Mouse (Mus musculus) brain, embryonic 14.5 days (tissue): ENCODE results near the gene Tcaf3. TPM values are rescaled to one million over a fixed set of nuclear protein-coding genes. Genes with fewer than 3 reads are reported as not detected.

Experiments used
- DNase-seq: peaks from one replicate; pipeline ENCODE4 v3.0.0-alpha.2; 2011; ENCODE audit warnings: low read depth
- CTCF ChIP-seq: fragments of 200-500 bp; IDR thresholded peaks from 2 replicates; pipeline ENCODE4 v1.5.1; 2012; ENCODE audit warnings: inconsistent platforms, mild to moderate bottlenecking, moderate library complexity, borderline replicate concordance; ENCODE audit not compliant: insufficient read depth, insufficient read length; ENCODE audit errors: extremely low read depth
- POLR2A ChIP-seq: fragments of 200-500 bp; IDR thresholded peaks from 2 replicates; pipeline ENCODE4 v1.6.1; 2012; ENCODE audit warnings: mild to moderate bottlenecking, inconsistent platforms, borderline replicate concordance; ENCODE audit not compliant: poor library complexity, insufficient read depth, insufficient read length, severe bottlenecking; ENCODE audit errors: extremely low read depth
- polyA plus RNA-seq: library from polyadenylated mRNA; depleted of rRNA; stranded (reverse); fragments of >200 nt; gene quantifications from 2 replicates; pipeline ENCODE4 v1.2.3, GENCODE M21; 2012

The Tcaf3 gene
- polyA plus RNA-seq, 1 experiment = not detected

DNA sequence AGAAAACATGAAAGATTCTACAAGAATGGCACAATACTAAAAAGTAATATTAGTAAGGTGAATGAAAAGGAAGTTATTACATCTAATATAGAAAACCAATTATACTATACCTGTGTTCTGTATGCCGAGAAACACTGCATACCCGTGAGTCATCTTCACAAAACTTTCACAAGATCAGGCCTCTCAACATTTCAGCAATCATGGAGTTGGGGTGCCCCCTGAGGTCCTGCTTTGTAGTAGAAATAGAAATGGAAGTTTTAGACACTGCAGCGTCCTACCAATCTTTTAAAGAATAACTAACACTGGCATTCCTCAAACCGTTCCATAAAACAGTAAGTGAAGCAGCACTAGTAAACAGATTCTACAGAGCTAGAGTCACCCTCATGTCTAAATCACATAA, 18.8 kb downstream of the Tcaf3 start:
- no peak for TF ChIP-seq POLR2A
- no peak for TF ChIP-seq CTCF
- DNase-seq = no peak

DNA sequence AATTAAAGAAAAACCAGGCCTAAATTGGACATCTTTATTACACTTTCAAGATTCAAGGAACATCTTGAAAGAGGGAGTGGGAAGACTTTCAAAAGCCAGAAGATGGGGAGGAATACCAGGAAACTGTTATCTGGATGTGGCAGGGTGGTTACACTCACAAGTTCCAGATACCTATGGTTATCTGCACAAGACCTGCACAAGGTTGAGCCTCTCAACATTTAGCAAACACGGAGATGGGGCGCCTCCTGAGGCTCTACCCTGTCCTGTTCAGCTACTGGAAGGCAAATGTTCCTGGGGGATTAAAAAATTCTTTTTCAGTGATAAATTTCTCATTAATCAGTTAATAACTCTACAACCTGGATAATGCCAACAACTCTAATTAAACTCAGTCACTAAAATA, 20.1 kb downstream of the Tcaf3 start:
- no peak for DNase-seq
- TF ChIP-seq CTCF (no peak), POLR2A (no peak)

GRCm38 (mm10) chr6:42568205-42568604, 29.3 kb downstream of the Tcaf3 start:
- DNase-seq = no peak
- no peak for TF ChIP-seq POLR2A
- no peak for TF ChIP-seq CTCF

- DNase-seq = no peak
Observed at GRCm38 (mm10) chr6:42566076-42566598, 31.4 kb downstream of the Tcaf3 start.

GRCm38 (mm10) chr6:42562280-42562679, 35.2 kb downstream of the Tcaf3 start:
- no peak for DNase-seq

More at GRCm38 (mm10) chr6:42566076-42566598, 31.4 kb downstream of the Tcaf3 start:
- TF ChIP-seq CTCF (no peak), POLR2A (no peak)

GRCm38 (mm10) chr6:42560885-42561284, 36.6 kb downstream of the Tcaf3 start:
- DNase-seq = no peak
- no peak for TF ChIP-seq CTCF
- no peak for TF ChIP-seq POLR2A

More at GRCm38 (mm10) chr6:42562280-42562679, 35.2 kb downstream of the Tcaf3 start:
- no peak for TF ChIP-seq CTCF
- TF ChIP-seq POLR2A = no peak

GRCm38 (mm10) chr6:42558641-42559040, 38.9 kb downstream of the Tcaf3 start:
- TF ChIP-seq POLR2A (no peak), CTCF (no peak)
- no peak for DNase-seq

GRCm38 (mm10) chr6:42547461-42547860, 50.0 kb downstream of the Tcaf3 start, which contains the start of gene Olfr455:
Gene Olfr455 (minus strand): TSS chr6:42547587.
- TF ChIP-seq CTCF (no peak), POLR2A (no peak)
- DNase-seq = no peak

DNA sequence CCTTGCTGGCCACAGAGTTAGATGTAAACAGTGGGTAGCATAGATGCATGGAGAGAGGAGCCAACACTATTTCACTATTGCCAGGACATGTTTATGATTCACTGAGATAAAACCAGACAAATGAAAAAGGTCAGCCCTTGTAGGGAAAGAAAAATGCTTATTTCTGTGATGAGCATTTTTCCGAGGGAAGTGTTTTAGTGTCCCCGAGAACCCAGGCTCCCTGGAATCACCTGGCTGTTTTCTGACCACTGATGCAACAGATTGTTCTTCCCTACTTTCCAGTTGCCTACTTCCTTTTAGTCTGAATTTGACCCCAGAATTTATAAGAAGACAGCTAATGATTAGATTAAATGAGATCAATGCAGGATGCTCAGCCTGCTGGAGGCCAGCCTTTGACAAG, 51.3 kb downstream of the Tcaf3 start:
- DNase-seq = no peak
- TF ChIP-seq POLR2A (no peak), CTCF (no peak)

GRCm38 (mm10) chr6:42545451-42545885, 52.0 kb downstream of the Tcaf3 start:
- peak; percentile 58 for DNase-seq
- TF ChIP-seq CTCF = no peak
- TF ChIP-seq POLR2A = no peak

DNA sequence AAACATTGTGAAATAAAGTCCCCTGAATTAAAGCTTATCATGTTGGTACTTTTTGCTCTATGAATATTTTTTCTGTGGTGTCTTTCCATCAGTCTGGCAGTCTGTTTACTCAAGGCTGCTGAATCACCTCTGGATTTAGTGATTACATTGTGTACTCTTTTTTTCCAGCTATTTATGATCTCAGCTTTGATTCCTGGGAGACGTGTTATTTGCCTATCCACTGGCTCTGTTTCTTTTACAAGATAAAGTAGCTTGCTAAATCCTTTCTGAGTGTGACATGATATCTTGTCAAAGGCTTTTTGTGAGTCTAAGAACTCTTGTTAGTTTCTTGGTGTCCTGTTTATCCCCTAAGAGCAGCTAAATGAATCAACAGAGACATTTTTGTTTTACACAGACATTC, 52.6 kb downstream of the Tcaf3 start:
- TF ChIP-seq POLR2A (no peak), CTCF (no peak)
- DNase-seq = no peak
